Mouse (Mus musculus) MEL (cell line): ENCODE results near the gene Etfbkmt. TPM values are rescaled to one million over a fixed set of nuclear protein-coding genes. Genes with fewer than 3 reads are reported as not detected.

Experiments used
- DNase-seq: peaks from one replicate; pipeline ENCODE4 v3.0.0; 2011; ENCODE audit warnings: low read depth, low spot score
- H3K27ac ChIP-seq: 2 replicates; pipeline ENCODE4 v1.5.1; 2012; ENCODE audit warnings: low read depth, mild to moderate bottlenecking, control low read depth, low read length, moderate library complexity; ENCODE audit not compliant: control insufficient read depth
- H3K27me3 ChIP-seq, 2 experiments: fragments of 150-350 bp in 1 of 2; sonication (generic) in 1 of 2; 2 replicates each; pipeline ENCODE4 v1.6.1; 2012; ENCODE audit warnings: low read length in 2 of 2, mild to moderate bottlenecking in 2 of 2, improper control_type of control experiment in 1 of 2, moderate library complexity in 1 of 2; ENCODE audit not compliant: insufficient read depth in 2 of 2, control insufficient read depth in 1 of 2
- H3K36me3 ChIP-seq, 2 experiments: 2 replicates each; pipeline ENCODE4 v1.6.1; 2012 to 2014; ENCODE audit warnings: low read length in 2 of 2, improper control_type of control experiment in 1 of 2, inconsistent platforms in 1 of 2, mild to moderate bottlenecking in 1 of 2; ENCODE audit not compliant: insufficient read depth in 2 of 2, control insufficient read depth in 1 of 2
- H3K4me1 ChIP-seq, 2 experiments: fragments of 150-350 bp in 1 of 2; sonication (generic) in 1 of 2; 2 replicates each; pipeline ENCODE4 v1.6.1; 2012; ENCODE audit warnings: low read length in 2 of 2, improper control_type of control experiment in 1 of 2, mild to moderate bottlenecking in 1 of 2; ENCODE audit not compliant: insufficient read depth in 2 of 2, control insufficient read depth in 1 of 2
- H3K4me3 ChIP-seq, 2 experiments: fragments of 150-350 bp in 1 of 2; sonication (generic) in 1 of 2; 2 replicates each; pipeline ENCODE4 v1.5.1; 2012; ENCODE audit warnings: low read depth in 2 of 2, low read length in 2 of 2, mild to moderate bottlenecking in 2 of 2, moderate library complexity in 2 of 2, control low read depth in 1 of 2, improper control_type of control experiment in 1 of 2; ENCODE audit not compliant: control insufficient read depth in 1 of 2, insufficient read depth in 1 of 2
- H3K79me2 ChIP-seq: 2 replicates; pipeline ENCODE4 v1.6.1; 2012; ENCODE audit warnings: mild to moderate bottlenecking, low read length, moderate library complexity; ENCODE audit not compliant: control insufficient read depth, poor library complexity, insufficient read depth
- H3K9ac ChIP-seq: 2 replicates; pipeline ENCODE4 v1.6.1; 2012; ENCODE audit warnings: low read depth, mild to moderate bottlenecking, control low read depth, low read length, moderate library complexity; ENCODE audit not compliant: control insufficient read depth, poor library complexity, severe bottlenecking
- H3K9me3 ChIP-seq: fragments of 150-350 bp; sonication (generic); replicated peaks from 2 replicates; pipeline ENCODE4 v1.6.1; 2012; ENCODE audit warnings: mild to moderate bottlenecking, low read length, improper control_type of control experiment, moderate library complexity; ENCODE audit not compliant: insufficient read depth
- BHLHE40 ChIP-seq: IDR thresholded peaks from 2 replicates; pipeline ENCODE4 v1.6.1; 2012; ENCODE audit warnings: low read depth, mild to moderate bottlenecking, inconsistent platforms, low read length, improper control_type of control experiment, borderline replicate concordance
- CHD1 ChIP-seq: IDR thresholded peaks from 2 replicates; pipeline ENCODE4 v1.6.1; 2012; ENCODE audit warnings: low read depth, mild to moderate bottlenecking, inconsistent platforms, low read length, improper control_type of control experiment
- CHD2 ChIP-seq: IDR thresholded peaks from 2 replicates; pipeline ENCODE4 v1.6.1; 2011; ENCODE audit warnings: low read length, improper control_type of control experiment
- CTCF ChIP-seq, 3 experiments: IDR thresholded peaks in 2 of 3; conservative IDR thresholded peaks in 1 of 3; 2 replicates each; pipeline ENCODE4 v1.5.1; 2011 to 2012; ENCODE audit warnings: low read length in 3 of 3, low read depth in 2 of 3, mild to moderate bottlenecking in 2 of 3, improper control_type of control experiment in 1 of 3, inconsistent platforms in 1 of 3, mixed read lengths in 1 of 3, moderate library complexity in 1 of 3; ENCODE audit not compliant: control insufficient read depth in 1 of 3, insufficient read depth in 1 of 3, poor library complexity in 1 of 3, severe bottlenecking in 1 of 3
- ELF1 ChIP-seq: IDR thresholded peaks from 2 replicates; pipeline ENCODE4 v1.6.1; 2014; ENCODE audit warnings: low read depth, mild to moderate bottlenecking, inconsistent platforms, low read length, improper control_type of control experiment, moderate library complexity
- EP300 ChIP-seq, 2 experiments: IDR thresholded peaks; 2 replicates each; pipeline ENCODE4 v1.6.1; 2011; ENCODE audit warnings: improper control_type of control experiment in 2 of 2, low read length in 2 of 2, low read depth in 1 of 2, mild to moderate bottlenecking in 1 of 2
- ETS1 ChIP-seq: IDR thresholded peaks from 2 replicates; pipeline ENCODE4 v1.6.1; 2012; ENCODE audit warnings: low read depth, mild to moderate bottlenecking, inconsistent platforms, low read length, improper control_type of control experiment, moderate library complexity
- GABPA ChIP-seq: IDR thresholded peaks from 2 replicates; pipeline ENCODE4 v1.6.1; 2012; ENCODE audit warnings: low read depth, mild to moderate bottlenecking, inconsistent platforms, low read length, improper control_type of control experiment, moderate library complexity
- GATA1 ChIP-seq: IDR thresholded peaks from 2 replicates; pipeline ENCODE4 v1.6.1; 2011; ENCODE audit warnings: low read depth, low read length, improper control_type of control experiment
- HCFC1 ChIP-seq: IDR thresholded peaks from 2 replicates; pipeline ENCODE4 v1.6.1; 2012; ENCODE audit warnings: low read depth, mild to moderate bottlenecking, inconsistent platforms, low read length, improper control_type of control experiment, moderate library complexity
- JUND ChIP-seq: IDR thresholded peaks from 2 replicates; pipeline ENCODE4 v1.6.1; 2011; ENCODE audit warnings: low read depth, mild to moderate bottlenecking, improper control_type of control experiment, low read length
- MAX ChIP-seq: IDR thresholded peaks from 2 replicates; pipeline ENCODE4 v1.6.1; 2011; ENCODE audit warnings: low read length, improper control_type of control experiment
- MAZ ChIP-seq: IDR thresholded peaks from 2 replicates; pipeline ENCODE4 v1.6.1; 2012; ENCODE audit warnings: low read depth, mild to moderate bottlenecking, inconsistent platforms, low read length, improper control_type of control experiment
- MEF2A ChIP-seq: IDR thresholded peaks from 2 replicates; pipeline ENCODE4 v1.6.1; 2014; ENCODE audit warnings: low read depth, mild to moderate bottlenecking, inconsistent platforms, low read length, improper control_type of control experiment; ENCODE audit not compliant: poor library complexity, insufficient replicate concordance, severe bottlenecking; ENCODE audit errors: extremely low read depth
- MXI1 ChIP-seq: IDR thresholded peaks from 2 replicates; pipeline ENCODE4 v1.6.1; 2011; ENCODE audit warnings: mild to moderate bottlenecking, low read depth, low read length, improper control_type of control experiment
- MYC ChIP-seq: IDR thresholded peaks from 2 replicates; pipeline ENCODE4 v1.6.1; 2011; ENCODE audit warnings: low read depth, mild to moderate bottlenecking, low read length, improper control_type of control experiment, moderate library complexity
- NELFE ChIP-seq: IDR thresholded peaks from 2 replicates; pipeline ENCODE4 v1.6.1; 2011; ENCODE audit warnings: low read depth, low read length, improper control_type of control experiment
- NRF1 ChIP-seq: IDR thresholded peaks from 2 replicates; pipeline ENCODE4 v1.6.1; 2014; ENCODE audit warnings: low read depth, mild to moderate bottlenecking, inconsistent platforms, low read length, improper control_type of control experiment, moderate library complexity; ENCODE audit not compliant: poor library complexity, insufficient read depth, severe bottlenecking
- POLR2A ChIP-seq, 2 experiments: IDR thresholded peaks; 2 replicates each; pipeline ENCODE4 v1.6.1; 2011 to 2012; ENCODE audit warnings: low read length in 2 of 2, mild to moderate bottlenecking in 2 of 2, control low read depth in 1 of 2, improper control_type of control experiment in 1 of 2, low read depth in 1 of 2, moderate library complexity in 1 of 2; ENCODE audit not compliant: control insufficient read depth in 1 of 2, insufficient read depth in 1 of 2, poor library complexity in 1 of 2
- POLR2AphosphoS2 ChIP-seq: IDR thresholded peaks from 2 replicates; pipeline ENCODE4 v1.6.1; 2011; ENCODE audit warnings: low read length, improper control_type of control experiment
- POLR2AphosphoS5 ChIP-seq: IDR thresholded peaks from 2 replicates; pipeline ENCODE4 v1.6.1; 2012; ENCODE audit warnings: low read depth, borderline replicate concordance, mild to moderate bottlenecking, inconsistent platforms, low read length, moderate library complexity, mixed read lengths
- RAD21 ChIP-seq: IDR thresholded peaks from 2 replicates; pipeline ENCODE4 v1.6.1; 2011; ENCODE audit warnings: mild to moderate bottlenecking, low read depth, low read length, improper control_type of control experiment
- RCOR1 ChIP-seq: IDR thresholded peaks from 2 replicates; pipeline ENCODE4 v1.6.1; 2012; ENCODE audit warnings: low read depth, mild to moderate bottlenecking, inconsistent platforms, low read length, improper control_type of control experiment
- SIN3A ChIP-seq: IDR thresholded peaks from 2 replicates; pipeline ENCODE4 v1.6.1; 2012; ENCODE audit warnings: low read length, improper control_type of control experiment, inconsistent platforms
- SMC3 ChIP-seq: IDR thresholded peaks from 2 replicates; pipeline ENCODE4 v1.6.1; 2011; ENCODE audit warnings: low read depth, low read length, improper control_type of control experiment
- TAL1 ChIP-seq: IDR thresholded peaks from 2 replicates; pipeline ENCODE4 v1.6.1; 2012; ENCODE audit warnings: mild to moderate bottlenecking, inconsistent platforms, low read length, moderate library complexity, mixed read lengths
- TCF12 ChIP-seq: IDR thresholded peaks from 2 replicates; pipeline ENCODE4 v1.6.1; 2014; ENCODE audit warnings: low read depth, mild to moderate bottlenecking, inconsistent platforms, low read length, improper control_type of control experiment, moderate library complexity
- UBTF ChIP-seq: IDR thresholded peaks from 2 replicates; pipeline ENCODE4 v1.6.1; 2012; ENCODE audit warnings: low read depth, mild to moderate bottlenecking, inconsistent platforms, low read length, improper control_type of control experiment, moderate library complexity, borderline replicate concordance; ENCODE audit not compliant: insufficient read depth
- USF1 ChIP-seq: IDR thresholded peaks from 2 replicates; pipeline ENCODE4 v1.6.1; 2014; ENCODE audit warnings: low read depth, mild to moderate bottlenecking, inconsistent platforms, low read length, improper control_type of control experiment, moderate library complexity
- USF2 ChIP-seq, 2 experiments: IDR thresholded peaks; 2 replicates each; pipeline ENCODE4 v1.6.1; 2011 to 2012; ENCODE audit warnings: improper control_type of control experiment in 2 of 2, low read length in 2 of 2, borderline replicate concordance in 1 of 2, inconsistent platforms in 1 of 2, low read depth in 1 of 2, mild to moderate bottlenecking in 1 of 2; ENCODE audit not compliant: insufficient read depth in 1 of 2
- ZC3H11A ChIP-seq: IDR thresholded peaks from 2 replicates; pipeline ENCODE4 v1.6.1; 2012; ENCODE audit warnings: low read depth, mild to moderate bottlenecking, inconsistent platforms, low read length, improper control_type of control experiment
- ZKSCAN1 ChIP-seq: IDR thresholded peaks from 2 replicates; pipeline ENCODE4 v1.6.1; 2012; ENCODE audit warnings: low read depth, mild to moderate bottlenecking, inconsistent platforms, low read length, improper control_type of control experiment, moderate library complexity
- ZMIZ1 ChIP-seq: IDR thresholded peaks from 2 replicates; pipeline ENCODE4 v1.6.1; 2012; ENCODE audit warnings: low read depth, mild to moderate bottlenecking, inconsistent platforms, low read length, improper control_type of control experiment, moderate library complexity
- ZNF384 ChIP-seq: IDR thresholded peaks from 2 replicates; pipeline ENCODE4 v1.6.1; 2012; ENCODE audit warnings: low read depth, mild to moderate bottlenecking, inconsistent platforms, low read length, improper control_type of control experiment
- polyA plus RNA-seq, 2 experiments: library from polyadenylated mRNA; stranded (reverse) in 1 of 2; unstranded in 1 of 2; fragments of >175 nt in 1 of 2; fragments of >200 nt in 1 of 2; gene quantifications; 2 replicates each; pipeline versions ENCODE4 v1.2.1 to v1.2.4; 2012; ENCODE audit warnings: low replicate concordance in 2 of 2, low read depth in 1 of 2; ENCODE audit not compliant: insufficient read length in 2 of 2, insufficient read depth in 1 of 2, missing spikeins in 1 of 2
- total RNA-seq: library from RNA; depleted of rRNA; stranded (reverse); fragments of 300-350 nt; gene quantifications from 2 replicates; pipeline ENCODE4 v1.2.3, GENCODE M21; 2012

Gene Etfbkmt
- total and polyA plus RNA-seq, 3 experiments: 3.4 to 5.7 TPM; not detected in 1

DNA sequence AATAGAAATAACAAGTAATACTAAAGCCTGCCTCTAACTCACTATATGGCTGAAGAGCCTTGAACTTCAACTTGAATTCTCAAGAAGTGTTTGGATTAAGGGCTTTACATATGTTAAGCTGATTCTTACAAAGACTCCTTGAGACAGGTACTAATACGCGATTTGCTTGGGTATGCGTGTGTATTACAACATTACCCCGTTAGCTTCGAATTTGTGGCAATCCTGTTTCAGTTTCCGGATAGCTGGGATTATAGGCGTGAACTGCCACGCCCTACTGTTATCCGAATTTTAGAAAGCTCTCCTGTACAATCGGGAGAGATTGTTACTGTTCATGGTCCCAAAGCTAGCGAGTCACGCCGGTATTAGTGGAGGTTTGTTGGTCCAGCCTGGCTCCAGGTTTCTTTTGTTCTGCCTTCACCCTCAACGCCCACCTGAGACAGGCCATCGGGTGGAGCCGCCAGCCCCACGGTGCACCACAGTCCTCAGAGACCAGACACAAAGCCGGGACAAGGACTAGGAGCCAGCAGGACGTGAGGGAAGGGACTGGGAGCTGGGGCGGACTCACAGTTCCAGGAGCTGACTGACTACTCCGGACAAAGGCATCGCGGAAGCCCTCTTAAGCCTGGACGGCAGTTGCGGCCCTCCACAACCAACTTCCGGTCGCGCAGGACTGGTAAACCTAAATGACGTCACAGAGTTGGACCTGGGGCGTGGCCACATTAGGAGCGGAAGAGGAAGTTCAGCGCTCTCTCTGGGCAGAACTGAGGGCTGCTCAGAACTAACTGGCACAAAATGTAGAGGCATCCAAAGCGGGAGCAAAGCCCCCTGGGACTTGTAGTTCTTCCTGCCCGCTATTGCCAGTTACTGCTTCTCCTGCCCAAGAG, 48.6 kb downstream of the Etfbkmt start, which contains the start of gene Amn1:
Gene Amn1, minus strand, starts transcription at position 672 of the 884 bp plus-strand sequence.
- H3K4me1 ChIP-seq: peaks cover 0 to 4% of the 10 kb centered on the region in 2 experiments; a peak in 2 of 4 replicates
- TF ChIP-seq POLR2A (IDR thresholded peaks at IDR 0.05; ENCODE audit: control insufficient read depth in 1 of 2, insufficient read depth in 1 of 2, low read depth in 1 of 2, low read length in 2 of 2, poor library complexity in 1 of 2): peak; percentile 61 to 85; a peak in 3 of 4 replicates
- peak; percentile 72; the same call in 1 of the 2 replicates for TF ChIP-seq ZMIZ1
- TF ChIP-seq MAX: peak; percentile 59; the same call in 1 of the 2 replicates
- TF ChIP-seq NELFE: peak; percentile 90
- TF ChIP-seq POLR2AphosphoS5: no peak; the same call in 1 of the 2 replicates
- no peak for TF ChIP-seq USF2 (IDR thresholded peaks at IDR 0.05; ENCODE audit: borderline replicate concordance in 1 of 2, insufficient read depth in 1 of 2, low read depth in 1 of 2, low read length in 2 of 2)
- no peak for TF ChIP-seq JUND
- no peak for TF ChIP-seq ZKSCAN1
- no peak for TF ChIP-seq RCOR1
- no peak for TF ChIP-seq UBTF
- TF ChIP-seq EP300 (IDR thresholded peaks at IDR 0.05; ENCODE audit: low read depth in 1 of 2, low read length in 2 of 2): 0 out of 4 replicates have a peak, but pooled peaks of 1 of the 2 experiments have one; percentile 18
- no peak for TF ChIP-seq SMC3
- TF ChIP-seq POLR2AphosphoS2: peak; percentile 65; the same call in 1 of the 2 replicates
- TF ChIP-seq ZC3H11A: no peak
- peak; percentile 39 for TF ChIP-seq MXI1
- peak; percentile 99 for TF ChIP-seq ELF1
- TF ChIP-seq MEF2A: no peak
- peak; percentile 91 for TF ChIP-seq SIN3A
- TF ChIP-seq MAZ: 0 out of 2 replicates have a peak, but pooled peaks have one; percentile 20
- TF ChIP-seq GABPA: no peak; the same call in 1 of the 2 replicates
- TF ChIP-seq ZNF384: no peak
- TF ChIP-seq TAL1: no peak
- no peak for TF ChIP-seq BHLHE40
- TF ChIP-seq CHD1: no peak
- peak; percentile 61 for TF ChIP-seq ETS1
- peak; percentile 99 for TF ChIP-seq HCFC1
- TF ChIP-seq NRF1: peak; percentile 57
- no peak for TF ChIP-seq CTCF (IDR thresholded peaks at IDR 0.05 in 2 of 3, conservative IDR thresholded peaks at IDR 0.05 in 1 of 3; ENCODE audit: control insufficient read depth in 1 of 3, insufficient read depth in 1 of 3, low read depth in 2 of 3, low read length in 3 of 3, poor library complexity in 1 of 3, severe bottlenecking in 1 of 3)
- no peak for TF ChIP-seq TCF12
- TF ChIP-seq RAD21: no peak
- peak; percentile 22; the same call in 1 of the 2 replicates for TF ChIP-seq USF1
- TF ChIP-seq MYC: no peak
- TF ChIP-seq GATA1: no peak
- TF ChIP-seq CHD2: no peak

More for the DNA sequence above, 48.6 kb downstream of the Etfbkmt start, which contains the start of gene Amn1:
- no peaks in the 10 kb centered on the region for H3K27me3 ChIP-seq
- peak within 1 kb of the TSS; percentile 49 for H3K27ac ChIP-seq
- H3K36me3 ChIP-seq: peaks cover 0 to 16% of the 10 kb centered on the region in 2 experiments; a peak in 3 of 4 replicates
- H3K9me3 ChIP-seq: no peaks in the 10 kb centered on the region
- peak; percentile 98 for DNase-seq
- H3K4me3 ChIP-seq: peak within 1 kb of the TSS; percentile 64 to 83
- H3K79me2 ChIP-seq: peaks cover 9% of the 10 kb centered on the region
- peak within 1 kb of the TSS; percentile 73 for H3K9ac ChIP-seq
